9 mouse cellular contexts compared by ENCODE assay signal in the genomic region with DNA sequence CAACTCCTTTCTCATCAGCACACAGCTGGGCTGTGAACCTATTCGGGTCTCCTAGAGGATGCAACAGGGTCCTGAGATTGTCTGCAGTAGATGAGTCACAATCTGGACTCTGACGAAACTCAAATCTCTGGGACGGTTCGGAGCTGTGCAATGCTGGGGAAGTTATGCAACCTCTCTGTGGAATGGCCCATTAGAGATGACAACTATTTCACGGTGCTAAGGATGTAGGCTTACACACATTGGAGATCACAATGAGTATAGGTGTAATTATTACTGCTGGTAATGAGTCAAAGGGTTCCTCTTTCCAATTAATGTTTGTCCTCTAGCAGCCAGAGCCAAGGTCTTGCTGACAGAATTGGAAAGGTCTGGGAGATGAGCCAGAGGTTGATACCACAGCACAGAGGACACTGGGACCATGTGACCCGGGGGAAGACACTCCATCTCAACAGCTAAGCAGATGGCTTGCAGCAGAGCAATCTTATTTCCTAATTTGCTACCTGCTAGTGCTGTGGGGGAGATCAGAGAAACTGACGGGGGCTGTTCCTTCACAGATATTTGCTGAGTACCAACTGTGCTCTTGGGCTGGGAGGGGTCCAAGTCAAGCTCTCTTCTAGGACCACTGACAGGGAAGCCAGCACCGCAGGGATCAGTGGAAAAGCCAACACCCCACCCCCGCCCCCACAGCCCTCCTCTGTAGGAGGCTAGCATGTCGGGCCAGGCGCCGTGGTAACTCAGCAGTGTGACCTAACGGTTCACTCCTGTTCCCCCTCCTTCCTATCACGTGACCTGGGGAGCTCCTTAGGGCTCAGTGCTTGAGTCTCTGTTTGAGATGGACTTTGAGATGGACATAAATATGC. TPM values are rescaled to one million over a fixed set of nuclear protein-coding genes. Genes with fewer than 3 reads are reported as not detected.
DNase-seq lines count a peak whose midpoint lies in the region; ATAC-seq and TF ChIP-seq lines count a peak whose summit lies in the region.
"Had no signal": no experiment of that assay in that cellular context is flagged by ENCODE, and none has a peak within 500 bp of the region (broad histone marks: within the 10 kb centered on the region; RNA-seq: fewer than 3 reads in every experiment).

No protein-coding gene starts in this region.

- peak; percentile 63 for DNase-seq in gastrocnemius, adult 18-20 months (ENCODE audit: low spot score)
- DNase-seq in gastrocnemius, postnatal 36 days: no peak
- DNase-seq in CH12.LX (ENCODE audit: extremely low read depth): no peak
- peak; percentile 18 for DNase-seq in cerebellum, adult 11 months
- peak; percentile 63 for DNase-seq in heart, postnatal 4 days
- DNase-seq in telencephalon, adult 2 months (ENCODE audit: low read depth, low spot score): peak; percentile 5
- DNase-seq in layer of hippocampus, adult 8-10 months (ENCODE audit: low spot score in 2 of 2): no peak

- no peak for TF ChIP-seq POLR2A in CH12.LX (IDR thresholded peaks at IDR 0.05; ENCODE audit: low read depth, low read length)

- H3K4me2 ChIP-seq in CH12.LX (ENCODE audit: insufficient read depth, low read depth, poor library complexity, severe bottlenecking): no peak overlapping the region
- H3K4me2 ChIP-seq in hindbrain, embryonic 12.5 days (replicated peaks): no peak overlapping the region
- H3K4me2 ChIP-seq: midbrain, embryonic 12.5 days had no signal

- TF ChIP-seq RAD21 in CH12.LX (IDR thresholded peaks at IDR 0.05; ENCODE audit: low read depth, low read length): no peak

- no peak for TF ChIP-seq CTCF in CH12.LX (conservative IDR thresholded peaks at IDR 0.05 in 1 of 2, IDR thresholded peaks at IDR 0.05 in 1 of 2; ENCODE audit: low read depth in 2 of 2, low read length in 2 of 2)

- H3K79me2 ChIP-seq in CH12.LX (replicated peaks; ENCODE audit: control insufficient read depth, extremely low read depth, insufficient read depth, poor library complexity, severe bottlenecking): no peaks in the 10 kb centered on the region

- no peaks in the 10 kb centered on the region for H3K27me3 ChIP-seq in CH12.LX (replicated peaks)
- H3K27me3 ChIP-seq in hindbrain, embryonic 12.5 days: no peaks in the 10 kb centered on the region

- 43% methylated on average over 14 of the region's 14 CpGs for WGBS in hindbrain, embryonic 12.5 days

- H3K27ac ChIP-seq in CH12.LX (ENCODE audit: insufficient read depth, low read depth): no peak overlapping the region
- no peak overlapping the region for H3K27ac ChIP-seq in hindbrain, embryonic 12.5 days
- H3K27ac ChIP-seq: midbrain, embryonic 12.5 days had no signal

- dilution Hi-C loops in CH12.LX (cut with MboI; ENCODE audit: extremely low pct_ligation_motif_present, extremely low pct_unique_long_range_greater_than_20kb, low sequenced_read_pairs): no loop called here

- H3K9ac ChIP-seq in CH12.LX (ENCODE audit: insufficient read depth, low read depth): no peak overlapping the region
- H3K9ac ChIP-seq in hindbrain, embryonic 12.5 days: no peak overlapping the region
- H3K9ac ChIP-seq: midbrain, embryonic 12.5 days had no signal

- intact Hi-C loops in gastrocnemius, postnatal 36 days (cut with DNase I): no loop called here

- ATAC-seq in hindbrain, embryonic 12.5 days (ENCODE audit: low FRiP score): no peak

- in situ Hi-C loops in CH12.LX (cut with MboI; ENCODE audit: low pct_ligation_motif_present, low pct_unique_long_range_greater_than_20kb, low sequenced_read_pairs): loop anchor here (5.0 kb wide), 1 partner anchor 53 kb away; no protein-coding TSS in a partner anchor

- H3K36me3 ChIP-seq in CH12.LX (replicated peaks in 1 of 2; ENCODE audit: control insufficient read depth in 1 of 2, insufficient read depth in 1 of 2, low read length in 1 of 2): no peaks in the 10 kb centered on the region
- H3K36me3 ChIP-seq in hindbrain, embryonic 12.5 days: no peaks in the 10 kb centered on the region
- H3K36me3 ChIP-seq: midbrain, embryonic 12.5 days had no signal

- H3K4me3 ChIP-seq in CH12.LX (replicated peaks in 1 of 3; ENCODE audit: low read depth in 2 of 3, low read length in 2 of 3, poor library complexity in 1 of 3): no peak overlapping the region
- no peak overlapping the region for H3K4me3 ChIP-seq in hindbrain, embryonic 12.5 days
- H3K4me3 ChIP-seq: midbrain, embryonic 12.5 days had no signal

- TF ChIP-seq EP300 in CH12.LX (IDR thresholded peaks at IDR 0.05; ENCODE audit: low read length): no peak

- peaks cover 32 to 52% of the 10 kb centered on the region in 2 experiments for H3K4me1 ChIP-seq in CH12.LX (ENCODE audit: control insufficient read depth in 1 of 2, insufficient read depth in 2 of 2)
- H3K4me1 ChIP-seq in hindbrain, embryonic 12.5 days: peaks cover 27% of the 10 kb centered on the region

- no peaks in the 10 kb centered on the region for H3K9me3 ChIP-seq in CH12.LX (replicated peaks; ENCODE audit: low read length)
- H3K9me3 ChIP-seq in hindbrain, embryonic 12.5 days (replicated peaks): no peaks in the 10 kb centered on the region
- H3K9me3 ChIP-seq: midbrain, embryonic 12.5 days had no signal

TF ChIP-seq in CH12.LX, 34 proteins besides CTCF, POLR2A, EP300 and RAD21:
- TF ChIP-seq UBTF (IDR thresholded peaks at IDR 0.05; ENCODE audit: low read depth, low read length): no peak
- TF ChIP-seq SMC3 (IDR thresholded peaks at IDR 0.05; ENCODE audit: low read depth, low read length): no peak
- no peak for TF ChIP-seq MXI1 (IDR thresholded peaks at IDR 0.05; ENCODE audit: low read depth, low read length)
- TF ChIP-seq ZC3H11A (IDR thresholded peaks at IDR 0.05; ENCODE audit: low read depth, low read length): no peak
- no peak for TF ChIP-seq MAZ (IDR thresholded peaks at IDR 0.05; ENCODE audit: low read depth, low read length)
- no peak for TF ChIP-seq NELFE (IDR thresholded peaks at IDR 0.05; ENCODE audit: low read depth, low read length)
- no peak for TF ChIP-seq JUND (conservative IDR thresholded peaks at IDR 0.05; ENCODE audit: low read depth, low read length)
- TF ChIP-seq USF2 (conservative IDR thresholded peaks at IDR 0.05; ENCODE audit: low read depth, low read length): peak; percentile 68
- peak; percentile 65 for TF ChIP-seq BHLHE40 (IDR thresholded peaks at IDR 0.05; ENCODE audit: low read depth, low read length)
- peak; percentile 76 for TF ChIP-seq USF1 (IDR thresholded peaks at IDR 0.05; ENCODE audit: low read depth, low read length)
- TF ChIP-seq MYC (IDR thresholded peaks at IDR 0.05; ENCODE audit: low read depth, low read length): no peak
- no peak for TF ChIP-seq MEF2A (IDR thresholded peaks at IDR 0.05; ENCODE audit: borderline replicate concordance, low read depth, low read length)
- TF ChIP-seq MAFK (IDR thresholded peaks at IDR 0.05; ENCODE audit: insufficient replicate concordance, low read length): no peak
- no peak for TF ChIP-seq NRF1 (IDR thresholded peaks at IDR 0.05; ENCODE audit: low read depth, low read length)
- TF ChIP-seq TBP (conservative IDR thresholded peaks at IDR 0.05; ENCODE audit: low read depth, low read length): no peak

RNA-seq across cellular contexts. Expression of gene Lif, which starts 37.4 kb away (rescaled TPM):
- total RNA-seq in gastrocnemius, adult 18-20 months (2021): under 1 TPM; 0.11 to 0.21 TPM
- total RNA-seq in gastrocnemius, postnatal 36 days (2021): under 1 TPM; 0.13 to 0.52 TPM
- total RNA-seq in CH12.LX (2012; rRNA removed) (0.42 and 1.8 TPM in 2 replicates), CH12.LX (2014; rRNA removed) (0.05 and 0.15 TPM in 2 replicates)
- polyA plus RNA-seq in CH12.LX (2012; ENCODE audit: insufficient read length, low read depth): 0.07 and 0.17 TPM in 2 replicates
- 1 to 10 TPM; 1.8 to 2.0 TPM for total RNA-seq in heart, postnatal 4 days (2021)
- 1 to 10 TPM in 3 of 4 experiments, under 1 TPM in 1; 0.71 to 2.8 (median 1.6) TPM for total RNA-seq in layer of hippocampus, adult 8-10 months (2022)
- not detected in 2 replicates for polyA plus RNA-seq in hindbrain, embryonic 12.5 days (2016; fragmentation: Nextera tagmentation; extraction: Ambion mirVana)
- polyA plus RNA-seq: midbrain, embryonic 12.5 days had no signal

RNA-seq across cellular contexts. Expression of gene Osm, which starts 58.5 kb away (rescaled TPM):
- total RNA-seq in gastrocnemius, adult 18-20 months (2021): not detected
- not detected for total RNA-seq in gastrocnemius, postnatal 36 days (2021)
- total RNA-seq in CH12.LX (2012; rRNA removed) (11.0 and 12.8 TPM in 2 replicates), CH12.LX (2014; rRNA removed) (11.8 and 15.1 TPM in 2 replicates)
- polyA plus RNA-seq in CH12.LX (2012; ENCODE audit: insufficient read length, low read depth): 10.4 and 12.5 TPM in 2 replicates
- under 1 TPM in 1 of 2 experiments, not detected in 1; 0.14 TPM for total RNA-seq in heart, postnatal 4 days (2021)
- total RNA-seq in layer of hippocampus, adult 8-10 months (2022): under 1 TPM in 2 of 4 experiments, not detected in 2; 0.65 to 0.93 TPM
- polyA plus RNA-seq in hindbrain, embryonic 12.5 days (2016; fragmentation: Nextera tagmentation; extraction: Ambion mirVana): not detected in 2 replicates
- polyA plus RNA-seq: midbrain, embryonic 12.5 days had no signal

Comparison
In these comparisons a context has a peak if more than half of its experiments do, and no peak if none do; other contexts are left out.
1. DNase-seq: peak in gastrocnemius, adult 18-20 months (single experiment), cerebellum, adult 11 months (single experiment), heart, postnatal 4 days (single experiment) and telencephalon, adult 2 months (single experiment); none in gastrocnemius, postnatal 36 days (0 of 2), CH12.LX (single experiment) and layer of hippocampus, adult 8-10 months (0 of 2).
2. RNA of gene Osm, which starts 58.5 kb away (total RNA-seq): 11.0 to 15.1 TPM in CH12.LX; 0.65 to 0.93 TPM in layer of hippocampus, adult 8-10 months, 0.14 TPM in heart, postnatal 4 days, not detected in gastrocnemius, postnatal 36 days and not detected in gastrocnemius, adult 18-20 months; every median in the first group is over 4 times any median in the second.